Mouse (Mus musculus): ENCODE data around the gene Vstm2l. TPM values are rescaled to one million over a fixed set of nuclear protein-coding genes. Genes with fewer than 3 reads are reported as not detected.

Vstm2l gene
- polyA plus RNA-seq, 1 experiment from 2014 or later = 1.4 TPM

DNA sequence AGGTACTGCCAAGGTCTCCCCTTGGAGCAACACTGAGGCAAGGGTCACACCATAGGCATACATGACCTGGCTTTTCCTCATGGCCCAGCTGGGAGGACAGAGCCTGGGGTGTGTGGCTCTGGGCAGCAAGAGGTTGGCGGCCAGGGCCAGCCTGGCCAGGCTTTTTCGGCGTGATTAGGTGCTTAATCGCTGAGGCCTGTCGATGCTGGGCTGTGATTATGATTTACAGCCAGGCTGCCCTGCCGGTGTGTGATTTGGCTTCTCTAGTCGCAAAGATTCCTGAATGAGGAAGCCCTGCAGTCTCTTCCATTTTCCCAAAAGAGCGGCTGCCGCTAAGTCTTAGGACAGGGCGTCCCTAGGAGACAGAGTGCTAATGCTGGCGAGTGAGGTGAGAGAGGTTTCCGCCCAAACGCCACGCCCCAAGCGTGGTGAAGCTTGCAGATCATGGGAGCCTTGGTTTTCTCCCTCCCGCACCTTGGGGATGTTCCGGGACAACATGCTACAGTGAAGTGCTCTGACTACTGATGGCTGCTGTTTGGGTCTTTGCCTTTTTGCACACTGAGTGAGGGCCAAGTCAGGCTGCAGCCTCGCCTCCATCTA, 26.2 kb downstream of the Vstm2l start:
- DNase-seq (ENCODE audit: low spot score) (no peak), ATAC-seq (ENCODE audit: low read depth) (no peak)
- Histone ChIP-seq H3K36me3 (ENCODE audit: control insufficient read depth, insufficient read depth, low read length) (no peaks in the 10 kb centered on the region), H3K4me3 (ENCODE audit: low read depth, low read length) (no peak overlapping the region), H3K27me3 (replicated peaks; ENCODE audit: control insufficient read depth, insufficient read depth, low read length) (peaks cover 35% of the 10 kb centered on the region), H3K4me1 (ENCODE audit: control insufficient read depth, insufficient read depth, low read length) (peaks cover 4% of the 10 kb centered on the region), H3K9me3 (ENCODE audit: control insufficient read depth, low read length) (no peaks in the 10 kb centered on the region), H3K4me2 (ENCODE audit: low read depth, low read length) (peak overlapping the region; percentile 28), H3K9ac (ENCODE audit: low read depth, low read length) (0 out of 2 replicates have a peak overlapping the region, but pooled peaks have one; percentile 14), H3K27ac (replicated peaks; ENCODE audit: low read depth, low read length) (no peak overlapping the region)
- WGBS = 9% methylated on average over 18 of the region's 18 CpGs

DNA sequence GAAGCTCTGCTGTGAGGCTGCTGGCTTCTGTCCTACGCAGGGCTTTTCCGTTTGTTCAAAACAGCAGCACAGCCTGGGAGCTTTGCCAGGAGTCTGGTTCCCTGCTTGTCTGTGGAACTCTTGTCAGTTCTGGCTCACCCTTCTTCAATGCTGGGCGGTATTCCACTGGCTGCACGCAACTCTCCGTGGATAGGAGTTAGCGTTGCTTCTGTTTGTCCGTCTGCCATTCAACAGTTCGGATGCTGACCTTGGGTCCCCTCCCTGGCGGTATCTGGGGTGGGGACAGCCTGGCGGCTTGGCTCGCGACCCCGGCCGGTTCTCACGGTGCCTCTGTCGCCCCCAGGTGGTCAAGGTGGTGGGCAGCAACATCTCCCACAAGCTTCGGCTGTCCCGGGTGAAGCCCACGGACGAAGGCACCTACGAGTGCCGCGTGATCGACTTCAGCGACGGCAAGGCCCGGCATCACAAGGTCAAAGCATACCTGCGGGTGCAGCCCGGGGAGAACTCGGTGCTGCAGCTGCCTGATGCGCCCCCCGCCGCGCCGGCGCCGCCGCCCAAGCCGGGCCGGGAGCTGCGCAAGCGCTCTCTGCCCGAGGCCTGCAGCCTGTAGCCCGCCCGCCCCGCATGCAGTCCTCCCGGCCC, 29.2 kb downstream of the Vstm2l start:
- peak overlapping the region; percentile 39; the same call in 1 of the 2 replicates for H3K27ac ChIP-seq (replicated peaks; ENCODE audit: low read depth, low read length)
- H3K9me3 ChIP-seq (ENCODE audit: control insufficient read depth, low read length) = no peaks in the 10 kb centered on the region
- ATAC-seq (ENCODE audit: low read depth) = peak; percentile 78
- H3K4me1 ChIP-seq (ENCODE audit: control insufficient read depth, insufficient read depth, low read length) = peaks cover 4% of the 10 kb centered on the region
- WGBS = 0% methylated on average over 24 of the region's 47 CpGs
- H3K9ac ChIP-seq (ENCODE audit: low read depth, low read length) = peak overlapping the region; percentile 71
- peaks cover 34% of the 10 kb centered on the region for H3K27me3 ChIP-seq (replicated peaks; ENCODE audit: control insufficient read depth, insufficient read depth, low read length)
- peak overlapping the region; percentile 94 for H3K4me2 ChIP-seq (ENCODE audit: low read depth, low read length)
- DNase-seq (ENCODE audit: low spot score) = peak; percentile 96
- H3K36me3 ChIP-seq (ENCODE audit: control insufficient read depth, insufficient read depth, low read length) = no peaks in the 10 kb centered on the region
- peak overlapping the region; percentile 54 for H3K4me3 ChIP-seq (ENCODE audit: low read depth, low read length)

DNA sequence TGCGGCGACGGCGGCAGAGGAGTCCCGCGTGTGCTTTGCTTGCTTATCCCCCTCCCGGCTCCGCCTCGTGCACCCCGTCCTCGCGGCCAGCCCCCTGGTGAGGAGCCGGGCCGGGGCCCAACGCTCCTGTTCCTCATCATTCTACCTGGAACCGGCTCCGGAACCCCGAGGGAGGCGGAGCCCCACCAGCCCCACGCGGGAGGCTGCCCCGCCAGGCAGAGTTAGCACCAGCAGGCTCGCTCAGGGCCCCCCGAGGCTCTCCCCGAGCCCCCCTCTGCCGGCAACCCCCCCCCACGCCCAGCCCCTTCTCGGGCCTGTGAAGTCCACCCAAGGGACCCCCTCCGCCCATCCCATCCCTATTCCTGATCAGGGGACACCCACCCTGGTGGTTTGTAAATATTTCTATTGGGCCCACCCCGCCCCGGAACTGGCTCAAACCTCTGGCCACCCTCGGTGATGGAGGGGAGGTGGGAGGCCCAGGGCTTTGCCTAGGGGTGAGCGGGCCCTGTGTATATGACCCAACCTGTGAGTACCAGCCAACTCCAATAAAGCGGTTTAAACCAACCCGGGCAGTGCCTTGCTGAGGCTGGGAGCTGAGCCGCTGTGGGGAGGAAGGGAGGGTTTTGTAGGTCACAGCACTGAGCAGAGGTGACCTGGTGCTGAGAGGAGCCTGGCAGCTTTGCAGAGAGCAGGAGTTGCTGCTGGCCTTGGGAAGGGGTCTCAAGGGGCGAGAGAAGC, 29.9 kb downstream of the Vstm2l start:
- Histone ChIP-seq H3K9ac (ENCODE audit: low read depth, low read length) (peak overlapping the region; percentile 71), H3K27ac (replicated peaks; ENCODE audit: low read depth, low read length) (no peak overlapping the region), H3K36me3 (ENCODE audit: control insufficient read depth, insufficient read depth, low read length) (no peaks in the 10 kb centered on the region), H3K9me3 (ENCODE audit: control insufficient read depth, low read length) (no peaks in the 10 kb centered on the region), H3K4me3 (ENCODE audit: low read depth, low read length) (peak overlapping the region; percentile 54), H3K4me2 (ENCODE audit: low read depth, low read length) (peak overlapping the region; percentile 94), H3K4me1 (ENCODE audit: control insufficient read depth, insufficient read depth, low read length) (peaks cover 4% of the 10 kb centered on the region), H3K27me3 (replicated peaks; ENCODE audit: control insufficient read depth, insufficient read depth, low read length) (peaks cover 29% of the 10 kb centered on the region)
- WGBS = 23% methylated on average over 11 of the region's 37 CpGs
- no peak for DNase-seq (ENCODE audit: low spot score)
- ATAC-seq (ENCODE audit: low read depth) = no peak

DNA sequence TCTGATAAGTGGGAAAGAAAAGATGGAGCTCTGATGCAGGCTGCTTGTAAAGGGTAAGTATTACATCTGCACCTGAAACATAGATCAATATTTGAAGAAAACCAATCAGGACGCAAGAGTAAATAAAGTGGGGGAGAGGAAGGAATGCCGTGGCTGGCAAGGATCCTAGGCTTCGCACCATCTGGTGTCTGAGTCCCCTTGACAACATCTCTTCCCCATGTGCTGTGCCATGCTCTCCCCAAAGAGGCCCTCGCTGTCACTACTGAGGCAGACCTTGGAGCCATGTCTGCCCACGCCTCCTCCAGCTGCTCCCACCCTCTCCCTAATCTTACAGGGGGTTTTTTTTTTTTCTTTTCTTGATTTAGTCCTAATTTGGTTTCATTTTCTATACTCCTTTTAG, 39.5 kb downstream of the Vstm2l start:
- Histone ChIP-seq H3K9me3 (ENCODE audit: control insufficient read depth, low read length) (no peaks in the 10 kb centered on the region), H3K9ac (ENCODE audit: low read depth, low read length) (no peak overlapping the region), H3K4me3 (ENCODE audit: low read depth, low read length) (no peak overlapping the region), H3K36me3 (ENCODE audit: control insufficient read depth, insufficient read depth, low read length) (no peaks in the 10 kb centered on the region), H3K27me3 (replicated peaks; ENCODE audit: control insufficient read depth, insufficient read depth, low read length) (no peaks in the 10 kb centered on the region), H3K4me1 (ENCODE audit: control insufficient read depth, insufficient read depth, low read length) (no peaks in the 10 kb centered on the region), H3K27ac (replicated peaks; ENCODE audit: low read depth, low read length) (no peak overlapping the region), H3K4me2 (ENCODE audit: low read depth, low read length) (no peak overlapping the region)
- no peak for DNase-seq (ENCODE audit: low spot score)
- 74% methylated on average over 5 of the region's 5 CpGs for WGBS
- ATAC-seq (ENCODE audit: low read depth) = no peak

DNA sequence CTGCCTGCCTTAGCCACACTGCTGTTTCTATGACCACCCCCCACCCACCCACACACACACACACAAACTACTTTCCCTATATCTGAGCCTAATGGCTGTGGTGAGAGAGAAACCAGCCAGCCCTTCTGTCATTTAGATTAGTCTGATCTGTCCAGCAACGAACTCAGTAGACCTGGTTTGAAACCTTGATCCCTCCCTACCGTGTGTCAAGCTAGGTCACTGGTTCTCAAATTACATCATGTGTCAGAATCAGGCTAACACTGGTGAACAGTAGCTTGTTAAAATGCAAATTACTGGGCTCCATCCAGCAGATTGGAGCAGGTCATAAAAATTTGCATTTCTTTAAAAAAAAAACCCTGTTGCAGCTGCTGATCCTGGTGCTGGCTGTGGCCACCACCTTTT, 43.3 kb downstream of the Vstm2l start:
- no peaks in the 10 kb centered on the region for H3K27me3 ChIP-seq (replicated peaks; ENCODE audit: control insufficient read depth, insufficient read depth, low read length)
- H3K36me3 ChIP-seq (ENCODE audit: control insufficient read depth, insufficient read depth, low read length) = no peaks in the 10 kb centered on the region
- no peak for DNase-seq (ENCODE audit: low spot score)
- no peaks in the 10 kb centered on the region for H3K4me1 ChIP-seq (ENCODE audit: control insufficient read depth, insufficient read depth, low read length)
- no peaks in the 10 kb centered on the region for H3K9me3 ChIP-seq (ENCODE audit: control insufficient read depth, low read length)
- no peak overlapping the region for H3K4me3 ChIP-seq (ENCODE audit: low read depth, low read length)
- H3K4me2 ChIP-seq (ENCODE audit: low read depth, low read length) = no peak overlapping the region
- no peak overlapping the region for H3K27ac ChIP-seq (replicated peaks; ENCODE audit: low read depth, low read length)
- no peak overlapping the region for H3K9ac ChIP-seq (ENCODE audit: low read depth, low read length)
- no peak for ATAC-seq (ENCODE audit: low read depth)
- WGBS = 0% methylated on average over 2 of the region's 2 CpGs

DNA sequence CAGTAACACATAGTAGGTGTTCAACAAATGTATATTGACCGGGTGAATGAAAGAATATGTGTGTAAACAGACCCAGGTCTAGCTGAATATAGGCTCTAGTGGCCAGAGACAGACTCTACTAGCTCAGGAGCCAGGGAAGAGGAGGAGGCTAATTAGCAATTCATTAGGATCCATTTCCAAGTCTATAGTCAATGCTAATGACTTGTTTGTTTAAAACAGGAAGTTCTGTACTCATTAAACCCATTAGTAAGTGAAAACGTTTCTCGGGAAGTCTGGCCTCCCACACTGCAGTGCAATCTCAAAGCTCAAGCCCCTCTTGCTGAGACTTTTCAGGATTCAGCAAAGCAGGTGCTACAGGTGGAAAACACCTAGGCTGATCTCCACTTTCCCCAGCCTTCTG, 53.4 kb downstream of the Vstm2l start:
- H3K4me3 ChIP-seq (ENCODE audit: low read depth, low read length) = no peak overlapping the region
- H3K9me3 ChIP-seq (ENCODE audit: control insufficient read depth, low read length) = no peaks in the 10 kb centered on the region
- no peak overlapping the region for H3K4me2 ChIP-seq (ENCODE audit: low read depth, low read length)
- no peaks in the 10 kb centered on the region for H3K27me3 ChIP-seq (replicated peaks; ENCODE audit: control insufficient read depth, insufficient read depth, low read length)
- H3K4me1 ChIP-seq (ENCODE audit: control insufficient read depth, insufficient read depth, low read length) = no peaks in the 10 kb centered on the region
- 17% methylated on average over 3 of the region's 3 CpGs for WGBS
- ATAC-seq (ENCODE audit: low read depth) (no peak), DNase-seq (ENCODE audit: low spot score) (no peak)
- no peak overlapping the region for H3K9ac ChIP-seq (ENCODE audit: low read depth, low read length)
- no peak overlapping the region for H3K27ac ChIP-seq (replicated peaks; ENCODE audit: low read depth, low read length)
- H3K36me3 ChIP-seq (ENCODE audit: control insufficient read depth, insufficient read depth, low read length) = no peaks in the 10 kb centered on the region

DNA sequence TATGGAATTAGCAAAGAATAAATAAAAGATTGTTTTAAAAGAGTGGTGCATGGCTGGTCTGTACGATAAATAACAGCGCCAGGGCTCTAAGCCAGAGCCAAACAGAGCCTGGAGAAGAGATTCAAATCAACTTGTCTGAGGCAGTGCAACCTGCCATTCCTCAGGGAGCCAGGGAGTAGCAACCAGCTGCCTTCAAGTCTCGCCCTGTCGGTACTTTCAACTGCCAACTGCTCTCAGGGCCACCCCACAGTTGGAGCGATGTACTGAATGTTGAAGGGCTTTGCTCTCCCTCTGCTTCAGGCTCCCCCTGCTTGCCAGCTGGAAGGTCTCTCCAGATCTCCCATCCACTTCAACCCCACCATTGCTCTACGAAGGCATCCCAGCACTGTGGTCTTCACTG, 55.7 kb downstream of the Vstm2l start:
- H3K4me1 ChIP-seq (ENCODE audit: control insufficient read depth, insufficient read depth, low read length) = peaks cover 6% of the 10 kb centered on the region; the same call in 1 of the 2 replicates
- no peaks in the 10 kb centered on the region for H3K36me3 ChIP-seq (ENCODE audit: control insufficient read depth, insufficient read depth, low read length)
- no peak overlapping the region for H3K27ac ChIP-seq (replicated peaks; ENCODE audit: low read depth, low read length)
- no peak for DNase-seq (ENCODE audit: low spot score)
- ATAC-seq (ENCODE audit: low read depth) = no peak
- H3K4me2 ChIP-seq (ENCODE audit: low read depth, low read length) = no peak overlapping the region
- no peaks in the 10 kb centered on the region for H3K27me3 ChIP-seq (replicated peaks; ENCODE audit: control insufficient read depth, insufficient read depth, low read length)
- H3K9me3 ChIP-seq (ENCODE audit: control insufficient read depth, low read length) = no peaks in the 10 kb centered on the region
- no peak overlapping the region for H3K9ac ChIP-seq (ENCODE audit: low read depth, low read length)
- no peak overlapping the region for H3K4me3 ChIP-seq (ENCODE audit: low read depth, low read length)
- 58% methylated on average over 6 of the region's 6 CpGs for WGBS

DNA sequence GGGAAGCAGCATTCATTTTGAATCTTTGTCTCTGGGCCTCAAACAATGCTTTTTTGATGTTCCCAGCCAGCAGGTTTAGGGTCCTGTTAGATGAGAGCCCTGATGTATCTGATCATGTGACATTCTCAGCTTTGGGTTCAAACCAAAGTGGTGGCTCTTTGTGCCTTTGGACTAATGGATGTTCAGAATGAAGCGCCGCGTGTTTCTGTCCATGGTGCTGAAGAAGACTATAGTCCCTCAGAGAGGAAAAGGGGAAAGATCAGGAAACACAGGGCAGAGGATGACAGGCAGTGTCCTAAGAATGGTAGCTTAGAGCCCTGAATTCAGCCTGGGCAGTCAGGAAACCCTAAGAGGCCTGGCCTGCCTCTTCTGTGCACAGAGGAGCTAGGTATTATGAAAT, 56.2 kb downstream of the Vstm2l start:
- peaks cover 11% of the 10 kb centered on the region; the same call in 1 of the 2 replicates for H3K4me1 ChIP-seq (ENCODE audit: control insufficient read depth, insufficient read depth, low read length)
- no peak overlapping the region for H3K4me2 ChIP-seq (ENCODE audit: low read depth, low read length)
- no peak overlapping the region for H3K9ac ChIP-seq (ENCODE audit: low read depth, low read length)
- no peak overlapping the region for H3K27ac ChIP-seq (replicated peaks; ENCODE audit: low read depth, low read length)
- no peaks in the 10 kb centered on the region for H3K9me3 ChIP-seq (ENCODE audit: control insufficient read depth, low read length)
- no peaks in the 10 kb centered on the region for H3K36me3 ChIP-seq (ENCODE audit: control insufficient read depth, insufficient read depth, low read length)
- peak; percentile 86 for DNase-seq (ENCODE audit: low spot score)
- ATAC-seq (ENCODE audit: low read depth) = no peak
- H3K4me3 ChIP-seq (ENCODE audit: low read depth, low read length) = no peak overlapping the region
- no peaks in the 10 kb centered on the region for H3K27me3 ChIP-seq (replicated peaks; ENCODE audit: control insufficient read depth, insufficient read depth, low read length)
- 2% methylated on average over 3 of the region's 3 CpGs for WGBS

Measured in embryonic facial prominence, embryonic 14.5 days (tissue).